ENCODE assay signal across 27 mouse cellular contexts in the genomic region with DNA sequence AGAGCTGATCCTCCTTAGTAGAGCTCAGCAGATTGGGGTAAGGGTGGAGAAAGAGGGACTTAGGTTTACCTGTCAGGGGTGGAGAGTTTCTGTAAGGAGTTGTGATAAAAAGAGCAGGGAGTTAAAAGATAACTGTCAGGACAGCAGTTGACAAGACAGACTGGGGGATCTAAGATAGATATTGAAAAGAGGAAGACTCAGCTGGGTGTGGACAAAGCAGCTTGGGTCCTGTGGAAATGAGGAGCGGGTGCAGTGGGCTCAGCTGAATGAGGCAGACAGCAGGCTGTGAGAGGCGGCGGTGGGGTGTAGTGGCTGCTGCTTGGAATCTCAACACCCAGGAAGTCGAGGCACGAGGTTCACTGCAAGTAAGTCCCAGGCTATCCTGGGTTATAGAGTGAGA. TPM values are rescaled to one million over a fixed set of nuclear protein-coding genes. Genes with fewer than 3 reads are reported as not detected.
DNase-seq lines count a peak whose midpoint lies in the region; ATAC-seq and TF ChIP-seq lines count a peak whose summit lies in the region.
"Had no signal": no experiment of that assay in that cellular context is flagged by ENCODE, and none has a peak within 500 bp of the region (broad histone marks: within the 10 kb centered on the region; RNA-seq: fewer than 3 reads in every experiment).

No protein-coding gene starts in this region.

- no peak for ATAC-seq in heart, embryonic 12.5 days (ENCODE audit: insufficient number of reproducible peaks, low FRiP score)
- 0 out of 2 replicates have a peak, but pooled peaks have one; percentile 15 for ATAC-seq in liver, embryonic 12.5 days
- ATAC-seq in liver, postnatal 0 days: no peak
- ATAC-seq: CD4-positive, CD25-positive, alpha-beta regulatory T cell, adult 4 months; forebrain, embryonic 14.5 days; forebrain, embryonic 16.5 days had no signal

- H3K4me1 ChIP-seq in heart, embryonic 12.5 days (replicated peaks): peaks cover 18% of the 10 kb centered on the region
- peaks cover 26% of the 10 kb centered on the region for H3K4me1 ChIP-seq in liver, embryonic 12.5 days
- H3K4me1 ChIP-seq in liver, postnatal 0 days (ENCODE audit: insufficient read depth): no peaks in the 10 kb centered on the region
- H3K4me1 ChIP-seq: embryonic facial prominence, embryonic 15.5 days had no signal

- H3K36me3 ChIP-seq in heart, embryonic 12.5 days: peaks cover 31% of the 10 kb centered on the region; the same call in 1 of the 2 replicates
- H3K36me3 ChIP-seq in liver, embryonic 12.5 days: peaks cover 44% of the 10 kb centered on the region
- no peaks in the 10 kb centered on the region; the same call in 1 of the 2 replicates for H3K36me3 ChIP-seq in liver, postnatal 0 days (replicated peaks; ENCODE audit: insufficient read depth, low read length)

- no peak overlapping the region for H3K9ac ChIP-seq in heart, embryonic 12.5 days
- H3K9ac ChIP-seq in liver, embryonic 12.5 days: no peak overlapping the region
- no peak overlapping the region for H3K9ac ChIP-seq in liver, postnatal 0 days (replicated peaks)
- H3K9ac ChIP-seq: embryonic facial prominence, embryonic 13.5 days; embryonic facial prominence, embryonic 15.5 days; forebrain, embryonic 12.5 days had no signal

- H3K4me2 ChIP-seq in heart, embryonic 12.5 days: no peak overlapping the region
- H3K4me2 ChIP-seq in liver, embryonic 12.5 days: no peak overlapping the region
- H3K4me2 ChIP-seq in liver, postnatal 0 days (ENCODE audit: low read depth, low read length): no peak overlapping the region
- H3K4me2 ChIP-seq: embryonic facial prominence, embryonic 13.5 days; embryonic facial prominence, embryonic 15.5 days; forebrain, embryonic 12.5 days had no signal

- WGBS in heart, embryonic 12.5 days: 82% methylated on average over 5 of the region's 5 CpGs
- 56% methylated on average over 5 of the region's 5 CpGs for WGBS in liver, embryonic 12.5 days (ENCODE audit: insufficient replicate concordance)
- 83% methylated on average over 5 of the region's 5 CpGs for WGBS in liver, postnatal 0 days (ENCODE audit: insufficient replicate concordance)

- intact Hi-C loops in gastrocnemius, adult 2 months (cut with DNase I): no loop called here

- H3K4me3 ChIP-seq in gastrocnemius, adult 2 months: no peak overlapping the region
- H3K4me3 ChIP-seq in heart, embryonic 12.5 days: no peak overlapping the region
- H3K4me3 ChIP-seq in liver, embryonic 12.5 days: no peak overlapping the region
- H3K4me3 ChIP-seq in liver, postnatal 0 days (ENCODE audit: low read depth, low read length): no peak overlapping the region
- H3K4me3 ChIP-seq: embryonic facial prominence, embryonic 13.5 days; embryonic facial prominence, embryonic 15.5 days; erythroblast, embryonic 14.5 days; forebrain, embryonic 10.5 days; forebrain, embryonic 12.5 days had no signal

- H3K27ac ChIP-seq in gastrocnemius, adult 2 months: no peak overlapping the region
- 0 out of 2 replicates have a peak overlapping the region, but pooled peaks have one; percentile 4 for H3K27ac ChIP-seq in heart, embryonic 12.5 days (ENCODE audit: poor library complexity, severe bottlenecking)
- H3K27ac ChIP-seq in liver, embryonic 12.5 days: no peak overlapping the region
- no peak overlapping the region for H3K27ac ChIP-seq in liver, postnatal 0 days (ENCODE audit: low read depth)
- H3K27ac ChIP-seq: embryonic facial prominence, embryonic 13.5 days; embryonic facial prominence, embryonic 15.5 days; forebrain, embryonic 10.5 days; forebrain, embryonic 12.5 days had no signal

- no peak for TF ChIP-seq EP300 in liver, postnatal 0 days (IDR thresholded peaks at IDR 0.05; ENCODE audit: low read depth)

- H3K27me3 ChIP-seq in heart, embryonic 12.5 days (replicated peaks): no peaks in the 10 kb centered on the region
- no peaks in the 10 kb centered on the region for H3K27me3 ChIP-seq in liver, embryonic 12.5 days (replicated peaks)
- no peaks in the 10 kb centered on the region for H3K27me3 ChIP-seq in liver, postnatal 0 days (ENCODE audit: insufficient read depth, low read length)
- H3K27me3 ChIP-seq: CH12.LX; embryonic facial prominence, embryonic 13.5 days; embryonic facial prominence, embryonic 15.5 days; forebrain, embryonic 12.5 days had no signal

- no peaks in the 10 kb centered on the region for H3K9me3 ChIP-seq in heart, embryonic 12.5 days (replicated peaks)
- H3K9me3 ChIP-seq in liver, embryonic 12.5 days (replicated peaks): no peaks in the 10 kb centered on the region
- H3K9me3 ChIP-seq in liver, postnatal 0 days (ENCODE audit: low read length): no peaks in the 10 kb centered on the region
- H3K9me3 ChIP-seq: embryonic facial prominence, embryonic 13.5 days; embryonic facial prominence, embryonic 15.5 days; forebrain, embryonic 10.5 days; forebrain, embryonic 12.5 days; G1E had no signal

- peak; percentile 9 for DNase-seq in gastrocnemius, adult 2 months
- no peak for DNase-seq in gastrocnemius, postnatal 25 days
- no peak for DNase-seq in heart, adult 8-10 months (ENCODE audit: low spot score)
- DNase-seq in liver, postnatal 0 days: no peak
- DNase-seq: adrenal gland, adult 2 months; adrenal gland, postnatal 10 days; adrenal gland, postnatal 25 days; B cell, adult 2 months; cerebellum, adult 11 months; cerebellum, adult 18-20 months; cerebellum, adult 8-10 months; cerebellum, adult 9-11 months; cerebellum, postnatal 14 days; cerebellum, postnatal 36 days; embryo, embryonic 11 days had no signal

- no peak for TF ChIP-seq CTCF in gastrocnemius, adult 2 months (IDR thresholded peaks at IDR 0.05)
- no peak for TF ChIP-seq CTCF in liver, postnatal 0 days (IDR thresholded peaks at IDR 0.05; ENCODE audit: low read depth)

RNA-seq across cellular contexts. Expression of gene Dmap1, which starts 59.8 kb away (rescaled TPM):
- 10 to 100 TPM; 15.1 to 17.5 TPM for total RNA-seq in gastrocnemius, adult 2 months (2021)
- 10 to 100 TPM; 14.5 to 15.1 TPM for total RNA-seq in gastrocnemius, postnatal 25 days (2021)
- polyA plus RNA-seq in heart, embryonic 12.5 days (2016; fragmentation: Nextera tagmentation; extraction: Ambion mirVana): 44.0 and 47.2 TPM in 2 replicates
- total RNA-seq in heart, adult 8-10 months (2022): 10 to 100 TPM; 15.9 to 23.7 (median 20.9) TPM
- polyA plus RNA-seq in liver, embryonic 12.5 days (2016; fragmentation: Nextera tagmentation; extraction: Ambion mirVana): 30.4 and 31.1 TPM in 2 replicates
- polyA plus RNA-seq in liver, postnatal 0 days (2015; fragmentation: Nextera tagmentation; extraction: Ambion mirVana): 14.6 TPM in 2 replicates
